Mouse (Mus musculus) left cerebral cortex, adult 2 months (tissue): ENCODE results near the gene Nckap1l. TPM values are rescaled to one million over a fixed set of nuclear protein-coding genes. Genes with fewer than 3 reads are reported as not detected.

ENCODE experiments used
- DNase-seq, 2 experiments: peaks; one replicate each; pipeline ENCODE4 v3.0.0; 2021 to 2022; ENCODE audit warnings: low spot score in 2 of 2, mixed read lengths in 1 of 2; ENCODE audit errors: extremely low spot score in 1 of 2
- H3K27ac ChIP-seq: fragments of 200-600 bp; 2 replicates; pipeline ENCODE4 v1.8.1; 2022
- H3K4me3 ChIP-seq: fragments of 200-600 bp; 2 replicates; pipeline ENCODE4 v1.8.1; 2022
- CTCF ChIP-seq: fragments of 200-600 bp; IDR thresholded peaks from 2 replicates; pipeline ENCODE4 v1.8.1; 2022; ENCODE audit warnings: antibody characterized with exemption, mild to moderate bottlenecking, moderate library complexity
- intact Hi-C: fragments of 180-260 bp; cut with DNase I; formaldehyde crosslinking; loops from one replicate; pipeline ENCODE4 v1.15.1; 2025
- total RNA-seq, 2 experiments: library from RNA; stranded (reverse); gene quantifications; 2 replicates each; pipeline ENCODE4 v1.2.3; 2021

The Nckap1l gene
- total RNA-seq, 2 experiments from 2014 or later: 8.3 to 9.2 TPM

GRCm38 (mm10) chr15:103502435-103503250, 49.0 kb downstream of the Nckap1l start, which contains the start of gene Pde1b:
TSS of gene Pde1b (plus strand) at chr15:103503034.
- peak; percentile 64 to 72 for DNase-seq
- intact Hi-C loops: loop anchor here (2.0 kb wide), 1 partner anchor 34 kb away; no protein-coding TSS in a partner anchor
- no peak for TF ChIP-seq CTCF
- Histone ChIP-seq H3K27ac (peak within 1 kb of the TSS; percentile 91), H3K4me3 (peak within 1 kb of the TSS; percentile 80)

GRCm38 (mm10) chr15:103503251-103503600, 49.6 kb downstream of the Nckap1l start:
- DNase-seq: no peak
- peak overlapping the region; percentile 91 for H3K27ac ChIP-seq
- intact Hi-C loops: loop anchor here (2.0 kb wide), 1 partner anchor 34 kb away; no protein-coding TSS in a partner anchor
- H3K4me3 ChIP-seq: peak overlapping the region; percentile 80
- no peak for TF ChIP-seq CTCF

GRCm38 (mm10) chr15:103503660-103504059, 50.1 kb downstream of the Nckap1l start:
- TF ChIP-seq CTCF: no peak
- peak in 1 of 2 experiments; percentile 48 for DNase-seq
- Histone ChIP-seq H3K27ac (peak overlapping the region; percentile 91), H3K4me3 (peak overlapping the region; percentile 80)
- intact Hi-C loops: loop anchor here (2.0 kb wide), 1 partner anchor 33 kb away; no protein-coding TSS in a partner anchor

- DNase-seq: no peak
- TF ChIP-seq CTCF: no peak
- no peak overlapping the region for H3K27ac ChIP-seq
- H3K4me3 ChIP-seq: no peak overlapping the region
- intact Hi-C loops: no loop called here
Measured at GRCm38 (mm10) chr15:103509317-103509716, 55.7 kb downstream of the Nckap1l start.

GRCm38 (mm10) chr15:103511652-103512051, 58.1 kb downstream of the Nckap1l start:
- peak; percentile 50 for TF ChIP-seq CTCF
- intact Hi-C loops: no loop called here
- H3K4me3 ChIP-seq: no peak overlapping the region
- no peak for DNase-seq
- H3K27ac ChIP-seq: peak overlapping the region; percentile 7; the same call in 1 of the 2 replicates

GRCm38 (mm10) chr15:103513621-103514031, 60.0 kb downstream of the Nckap1l start:
- TF ChIP-seq CTCF: no peak
- no peak for DNase-seq
- intact Hi-C loops: no loop called here
- Histone ChIP-seq H3K4me3 (peak overlapping the region; percentile 45; the same call in 1 of the 2 replicates), H3K27ac (peak overlapping the region; percentile 72)

GRCm38 (mm10) chr15:103514119-103514518, 60.5 kb downstream of the Nckap1l start:
- peak; percentile 65 to 71 for DNase-seq
- no peak for TF ChIP-seq CTCF
- intact Hi-C loops: no loop called here
- Histone ChIP-seq H3K4me3 (peak overlapping the region; percentile 45), H3K27ac (peak overlapping the region; percentile 74; the same call in 1 of the 2 replicates)

- intact Hi-C loops: no loop called here
- DNase-seq: no peak
- no peak for TF ChIP-seq CTCF
- Histone ChIP-seq H3K27ac (no peak overlapping the region), H3K4me3 (no peak overlapping the region)
Measured at GRCm38 (mm10) chr15:103514914-103515313, 61.3 kb downstream of the Nckap1l start.

- Histone ChIP-seq H3K27ac (peak overlapping the region; percentile 45; the same call in 1 of the 2 replicates), H3K4me3 (no peak overlapping the region)
- intact Hi-C loops: no loop called here
- TF ChIP-seq CTCF: no peak
- no peak for DNase-seq
Measured at GRCm38 (mm10) chr15:103518600-103519385, 65.2 kb downstream of the Nckap1l start.

- no peak for TF ChIP-seq CTCF
- Histone ChIP-seq H3K27ac (no peak overlapping the region), H3K4me3 (no peak overlapping the region)
- intact Hi-C loops: no loop called here
- DNase-seq: no peak
Measured at GRCm38 (mm10) chr15:103519386-103520378, 66.1 kb downstream of the Nckap1l start.

- intact Hi-C loops: no loop called here
- no peak for DNase-seq
- Histone ChIP-seq H3K4me3 (no peak overlapping the region), H3K27ac (no peak overlapping the region; the same call in 1 of the 2 replicates)
- no peak for TF ChIP-seq CTCF
Measured at GRCm38 (mm10) chr15:103522458-103523099, 69.0 kb downstream of the Nckap1l start.
